Mouse (Mus musculus) heart, embryonic 13.5 days (tissue): ENCODE results near the gene Ube2d2b. TPM values are rescaled to one million over a fixed set of nuclear protein-coding genes. Genes with fewer than 3 reads are reported as not detected.

Experiments used
- ATAC-seq: fragments of 200-750 bp; cut with Nextera tagmentation; 2 replicates; pipeline ENCODE4 v1.8.0; 2017; ENCODE audit warnings: moderate TSS enrichment; ENCODE audit not compliant: insufficient number of reproducible peaks, low FRiP score, low TSS enrichment; ENCODE audit errors: extremely low read depth
- H3K27ac ChIP-seq: fragments of 300-500 bp; sonication (generic); replicated peaks from 2 replicates; pipeline ENCODE4 v1.5.1; 2015; ENCODE audit warnings: moderate library complexity, mild to moderate bottlenecking, inconsistent platforms
- H3K27me3 ChIP-seq: fragments of 300-500 bp; sonication (generic); replicated peaks from 2 replicates; pipeline ENCODE4 v1.6.1; 2015; ENCODE audit warnings: mild to moderate bottlenecking, inconsistent platforms
- H3K36me3 ChIP-seq: fragments of 300-500 bp; sonication (generic); 2 replicates; pipeline ENCODE4 v1.6.1; 2015; ENCODE audit warnings: mild to moderate bottlenecking, inconsistent platforms
- H3K4me1 ChIP-seq: fragments of 300-500 bp; sonication (generic); 2 replicates; pipeline ENCODE4 v1.6.1; 2015; ENCODE audit warnings: inconsistent platforms
- H3K4me2 ChIP-seq: fragments of 300-500 bp; sonication (generic); 2 replicates; pipeline ENCODE4 v1.6.1; 2015; ENCODE audit warnings: inconsistent platforms, mild to moderate bottlenecking, moderate library complexity
- H3K4me3 ChIP-seq: fragments of 300-500 bp; sonication (generic); 2 replicates; pipeline ENCODE4 v1.5.1; 2015; ENCODE audit warnings: moderate library complexity, mild to moderate bottlenecking, inconsistent platforms
- H3K9ac ChIP-seq: fragments of 300-500 bp; sonication (generic); 2 replicates; pipeline ENCODE4 v1.6.1; 2015; ENCODE audit warnings: inconsistent platforms, mild to moderate bottlenecking, moderate library complexity
- H3K9me3 ChIP-seq: fragments of 300-500 bp; sonication (generic); 2 replicates; pipeline ENCODE4 v1.6.1; 2016; ENCODE audit warnings: inconsistent platforms
- WGBS: fragments of 180-500 bp; shearing (Covaris S2); methylation state at CpG from one replicate; pipeline ENCODE4 v1.1.7; 2015; ENCODE audit warnings: mixed read lengths; 5-methylcytosine and 5-hydroxymethylcytosine counted together
- polyA plus RNA-seq: library from polyadenylated mRNA; unstranded; fragments of >200 nt; fragmentation: Nextera tagmentation; extraction: Ambion mirVana; gene quantifications from 2 replicates; pipeline ENCODE4 v1.2.1, GENCODE M21; 2015

Gene Ube2d2b
- polyA plus RNA-seq, result 0.13 and 0.20 TPM in 2 replicates

DNA sequence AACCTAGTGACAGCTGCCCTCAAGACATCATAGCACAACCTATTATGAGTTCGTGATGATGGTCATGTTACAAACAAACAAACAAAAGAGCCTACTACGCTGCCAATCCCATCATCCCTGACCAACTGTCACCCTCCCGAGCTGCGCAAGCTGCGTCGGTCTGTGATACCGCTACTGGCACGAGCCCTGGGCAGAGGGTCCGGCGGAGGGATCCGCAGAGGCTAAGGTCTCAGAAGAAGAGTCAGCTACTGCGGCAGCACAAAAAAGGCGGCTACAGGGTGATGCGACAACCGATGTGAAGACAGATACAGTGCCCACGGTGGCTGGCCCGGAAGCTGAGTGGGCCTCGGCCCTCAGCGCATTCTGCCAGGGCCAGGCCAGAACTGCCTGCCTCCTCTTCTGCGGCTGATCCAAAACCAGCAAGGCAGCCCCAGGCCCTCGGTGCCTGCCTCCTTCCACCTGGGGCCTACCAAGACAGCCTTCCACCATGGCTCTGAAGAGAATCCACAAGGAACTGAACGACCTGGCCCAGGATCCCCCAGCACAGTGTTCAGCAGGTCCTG, at the start of gene Ube2d2b:
TSS of gene Ube2d2b (plus strand) at position 102 of the 563 bp plus-strand sequence.
- H3K9me3 ChIP-seq, result peaks cover 5% of the 10 kb centered on the region
- no peak within 1 kb of the TSS for H3K4me3 ChIP-seq
- ATAC-seq, result no peak
- no peak within 1 kb of the TSS for H3K9ac ChIP-seq
- H3K27me3 ChIP-seq, result no peaks in the 10 kb centered on the region
- H3K36me3 ChIP-seq, result peaks cover 13% of the 10 kb centered on the region
- peaks cover 23% of the 10 kb centered on the region for H3K4me1 ChIP-seq
- H3K27ac ChIP-seq, result no peak within 1 kb of the TSS
- WGBS, result 92% methylated on average over 22 of the region's 22 CpGs
- H3K4me2 ChIP-seq, result no peak within 1 kb of the TSS

DNA sequence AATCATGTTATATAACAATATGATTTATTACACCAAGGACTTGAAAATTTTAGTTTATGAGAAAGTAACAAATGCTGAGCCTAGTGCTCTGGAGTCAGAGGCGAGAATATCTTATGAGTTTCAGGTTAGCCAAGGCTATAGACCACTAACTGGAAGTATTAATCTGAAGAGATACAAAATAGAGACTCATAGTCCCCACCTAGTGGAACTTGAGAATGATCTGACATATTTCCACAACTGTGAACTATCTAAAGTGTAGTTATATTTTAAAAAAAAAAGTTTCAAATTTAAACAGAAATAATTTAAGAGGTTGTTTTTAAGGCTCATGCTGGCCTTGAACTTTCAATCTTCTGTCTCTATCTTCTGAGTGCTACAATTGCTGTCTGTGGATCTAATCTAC, 47.5 kb upstream of the Ube2d2b start:
- Histone ChIP-seq H3K27ac (no peak overlapping the region), H3K9me3 (no peaks in the 10 kb centered on the region), H3K4me2 (no peak overlapping the region), H3K27me3 (no peaks in the 10 kb centered on the region), H3K4me1 (no peaks in the 10 kb centered on the region), H3K36me3 (peaks cover 56% of the 10 kb centered on the region), H3K4me3 (no peak overlapping the region), H3K9ac (no peak overlapping the region)
- no peak for ATAC-seq
- 96% methylated on average over 1 of the region's 1 CpGs for WGBS

DNA sequence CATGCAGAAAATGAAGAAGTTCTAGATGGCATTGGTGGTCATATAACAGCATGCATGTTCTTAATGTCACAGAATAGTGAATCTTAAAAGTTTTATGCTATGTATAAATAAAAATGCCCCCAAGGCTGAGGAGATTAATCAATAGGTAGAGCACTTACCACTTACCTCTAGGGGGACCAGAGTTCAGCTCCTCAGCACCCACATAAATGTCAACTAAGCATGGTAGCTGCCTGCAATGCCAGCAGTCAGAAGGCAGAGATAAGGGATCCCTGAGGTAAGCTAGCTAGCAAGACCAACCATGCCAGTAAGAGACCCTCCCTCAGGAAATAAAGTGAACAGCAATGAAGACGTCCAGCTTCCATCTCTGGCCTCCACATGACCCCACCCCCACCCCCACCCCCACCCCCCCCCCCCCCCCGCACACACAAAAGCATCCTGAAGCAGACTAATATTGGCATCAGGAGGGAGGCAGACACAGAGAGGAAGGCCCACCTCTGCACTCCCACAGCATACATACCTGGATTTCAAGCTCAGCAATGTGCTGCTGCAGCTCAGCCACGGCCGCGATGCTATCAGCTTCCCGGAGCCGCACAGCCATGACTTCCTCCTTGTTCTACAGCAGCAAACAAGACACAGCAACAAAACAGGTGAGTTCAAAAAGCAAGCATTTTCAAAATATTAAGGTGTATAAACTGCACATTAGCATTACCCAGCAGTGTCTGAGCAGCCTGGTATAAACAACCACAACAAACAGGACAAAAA, 42.0 kb upstream of the Ube2d2b start:
- H3K27ac ChIP-seq, result no peak overlapping the region
- no peaks in the 10 kb centered on the region for H3K27me3 ChIP-seq
- peaks cover 4% of the 10 kb centered on the region for H3K4me1 ChIP-seq
- no peak for ATAC-seq
- H3K4me3 ChIP-seq, result no peak overlapping the region
- H3K36me3 ChIP-seq, result peaks cover 45% of the 10 kb centered on the region
- 75% methylated on average over 6 of the region's 7 CpGs for WGBS
- H3K9me3 ChIP-seq, result no peaks in the 10 kb centered on the region
- no peak overlapping the region for H3K9ac ChIP-seq
- no peak overlapping the region for H3K4me2 ChIP-seq

DNA sequence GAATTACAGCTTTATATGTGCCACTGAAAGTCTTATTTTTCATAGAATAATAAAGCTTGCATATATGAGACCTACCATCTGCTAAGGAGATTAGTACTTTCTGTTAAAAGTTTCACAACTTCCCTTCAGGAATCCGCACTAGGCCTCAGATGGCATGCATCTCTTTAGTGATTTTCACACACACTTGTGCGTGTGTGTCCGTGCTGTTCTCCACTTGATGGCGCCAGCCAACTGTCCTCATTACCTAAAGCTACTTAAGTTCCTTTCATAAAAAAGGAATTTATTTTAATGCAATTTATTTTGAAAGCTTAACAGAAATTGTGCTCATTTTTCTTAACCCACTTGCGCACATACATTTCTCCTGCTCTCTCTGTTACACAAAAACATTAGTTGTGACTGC, 40.4 kb upstream of the Ube2d2b start:
- H3K9ac ChIP-seq, result no peak overlapping the region
- WGBS, result 78% methylated on average over 5 of the region's 5 CpGs
- peaks cover 35% of the 10 kb centered on the region for H3K36me3 ChIP-seq
- H3K4me1 ChIP-seq, result peaks cover 12% of the 10 kb centered on the region
- no peak for ATAC-seq
- H3K27ac ChIP-seq, result no peak overlapping the region
- H3K4me3 ChIP-seq, result no peak overlapping the region
- H3K9me3 ChIP-seq, result no peaks in the 10 kb centered on the region
- H3K4me2 ChIP-seq, result no peak overlapping the region
- no peaks in the 10 kb centered on the region for H3K27me3 ChIP-seq

- ATAC-seq, result no peak
- H3K27ac ChIP-seq, result no peak overlapping the region
- H3K4me3 ChIP-seq, result no peak overlapping the region
- H3K4me2 ChIP-seq, result no peak overlapping the region
- H3K9me3 ChIP-seq, result no peaks in the 10 kb centered on the region
- peaks cover 28% of the 10 kb centered on the region for H3K36me3 ChIP-seq
- no peak overlapping the region for H3K9ac ChIP-seq
- H3K4me1 ChIP-seq, result peaks cover 12% of the 10 kb centered on the region
- 81% methylated on average over 2 of the region's 2 CpGs for WGBS
- no peaks in the 10 kb centered on the region for H3K27me3 ChIP-seq
These were observed 37.9 kb upstream of the Ube2d2b start for GRCm38 (mm10) chr5:107791966-107792365.

- no peak overlapping the region for H3K4me3 ChIP-seq
- peaks cover 28% of the 10 kb centered on the region for H3K36me3 ChIP-seq
- no peaks in the 10 kb centered on the region for H3K27me3 ChIP-seq
- H3K4me1 ChIP-seq, result peaks cover 12% of the 10 kb centered on the region
- no peaks in the 10 kb centered on the region for H3K9me3 ChIP-seq
- H3K27ac ChIP-seq, result peak overlapping the region; percentile 81
- 86% methylated on average over 3 of the region's 3 CpGs for WGBS
- H3K4me2 ChIP-seq, result no peak overlapping the region
- ATAC-seq, result no peak
- H3K9ac ChIP-seq, result no peak overlapping the region
These were observed 37.4 kb upstream of the Ube2d2b start for GRCm38 (mm10) chr5:107792516-107792915.

- H3K27me3 ChIP-seq, result no peaks in the 10 kb centered on the region
These were observed 36.6 kb upstream of the Ube2d2b start for GRCm38 (mm10) chr5:107793258-107793657.

GRCm38 (mm10) chr5:107793927-107794326, 36.0 kb upstream of the Ube2d2b start:
- Histone ChIP-seq H3K9me3 (no peaks in the 10 kb centered on the region), H3K4me3 (no peak overlapping the region), H3K4me2 (no peak overlapping the region), H3K36me3 (peaks cover 35% of the 10 kb centered on the region), H3K4me1 (peaks cover 12% of the 10 kb centered on the region), H3K27ac (peak overlapping the region; percentile 81; the same call in 1 of the 2 replicates), H3K27me3 (no peaks in the 10 kb centered on the region), H3K9ac (no peak overlapping the region)
- no peak for ATAC-seq
- WGBS, result 7% methylated on average over 2 of the region's 2 CpGs

More at GRCm38 (mm10) chr5:107793258-107793657, 36.6 kb upstream of the Ube2d2b start:
- Histone ChIP-seq H3K4me3 (no peak overlapping the region), H3K9me3 (no peaks in the 10 kb centered on the region), H3K4me1 (peaks cover 12% of the 10 kb centered on the region), H3K9ac (peak overlapping the region; percentile 21; the same call in 1 of the 2 replicates), H3K36me3 (peaks cover 29% of the 10 kb centered on the region), H3K27ac (peak overlapping the region; percentile 81), H3K4me2 (0 out of 2 replicates have a peak overlapping the region, but pooled peaks have one; percentile 6)
- ATAC-seq, result no peak
- 11% methylated on average over 3 of the region's 3 CpGs for WGBS

- peaks cover 46% of the 10 kb centered on the region for H3K36me3 ChIP-seq
- H3K4me1 ChIP-seq, result peaks cover 4% of the 10 kb centered on the region
- H3K4me2 ChIP-seq, result no peak overlapping the region
- no peak for ATAC-seq
- no peaks in the 10 kb centered on the region for H3K9me3 ChIP-seq
- no peak overlapping the region for H3K27ac ChIP-seq
- H3K4me3 ChIP-seq, result no peak overlapping the region
- WGBS, result 87% methylated on average over 6 of the region's 6 CpGs
- no peaks in the 10 kb centered on the region for H3K27me3 ChIP-seq
- H3K9ac ChIP-seq, result no peak overlapping the region
These were observed 31.6 kb upstream of the Ube2d2b start for GRCm38 (mm10) chr5:107798290-107798689.

DNA sequence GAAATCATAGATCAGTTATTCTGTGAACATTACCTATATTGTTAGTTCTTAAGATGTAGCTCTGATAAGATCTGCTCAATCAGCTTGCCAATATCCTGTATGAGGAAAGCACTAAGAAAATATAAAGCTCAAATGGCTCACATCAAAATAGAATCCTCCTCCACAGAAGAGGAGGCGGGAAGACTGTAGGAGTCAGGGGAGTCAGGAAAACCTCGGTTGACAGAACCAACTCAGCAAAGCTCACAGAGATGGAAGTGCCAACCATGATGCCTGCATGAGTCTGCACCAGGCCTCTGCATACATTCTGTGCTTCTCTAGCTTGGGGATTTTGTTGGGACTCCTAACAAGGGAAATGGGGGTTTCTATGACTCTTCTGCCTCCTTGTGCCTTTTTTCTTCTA, 28.7 kb upstream of the Ube2d2b start:
- 74% methylated on average over 2 of the region's 2 CpGs for WGBS
- no peak for ATAC-seq
- H3K4me2 ChIP-seq, result no peak overlapping the region
- H3K9ac ChIP-seq, result no peak overlapping the region
- no peaks in the 10 kb centered on the region for H3K9me3 ChIP-seq
- peaks cover 40% of the 10 kb centered on the region for H3K36me3 ChIP-seq
- no peaks in the 10 kb centered on the region for H3K4me1 ChIP-seq
- H3K4me3 ChIP-seq, result no peak overlapping the region
- H3K27ac ChIP-seq, result no peak overlapping the region
- no peaks in the 10 kb centered on the region for H3K27me3 ChIP-seq

DNA sequence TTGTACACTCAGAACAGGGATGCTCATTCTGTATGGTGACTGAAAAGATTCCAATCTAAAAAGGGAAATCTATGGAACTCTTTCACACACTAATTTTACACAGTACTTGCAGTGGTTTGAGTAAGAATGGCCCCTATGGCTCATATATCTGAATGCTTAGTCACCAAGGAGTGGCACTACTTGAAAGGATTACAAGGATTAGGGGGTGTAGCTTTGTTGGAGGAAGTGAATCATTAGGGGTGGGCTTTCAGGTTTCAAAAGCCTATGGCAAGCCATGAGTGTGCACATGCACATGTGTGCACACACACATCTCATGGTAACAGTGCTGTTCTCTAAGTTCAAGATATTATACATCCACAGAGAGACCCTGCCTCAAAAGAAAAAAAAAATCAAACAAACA, 27.3 kb upstream of the Ube2d2b start:
- Histone ChIP-seq H3K4me1 (no peaks in the 10 kb centered on the region), H3K4me2 (no peak overlapping the region), H3K27me3 (no peaks in the 10 kb centered on the region), H3K36me3 (peaks cover 31% of the 10 kb centered on the region), H3K4me3 (no peak overlapping the region), H3K9me3 (no peaks in the 10 kb centered on the region), H3K9ac (no peak overlapping the region), H3K27ac (no peak overlapping the region)
- no peak for ATAC-seq

- Histone ChIP-seq H3K4me1 (no peaks in the 10 kb centered on the region), H3K4me2 (no peak overlapping the region), H3K36me3 (peaks cover 41% of the 10 kb centered on the region), H3K27ac (no peak overlapping the region), H3K9me3 (no peaks in the 10 kb centered on the region), H3K4me3 (no peak overlapping the region), H3K9ac (no peak overlapping the region), H3K27me3 (no peaks in the 10 kb centered on the region)
- no peak for ATAC-seq
- 54% methylated on average over 4 of the region's 4 CpGs for WGBS
These were observed 22.4 kb upstream of the Ube2d2b start for GRCm38 (mm10) chr5:107807496-107807895.
